Mouse (Mus musculus) heart, adult 2 months (tissue): ENCODE data around the gene Col4a1.

Experiments
- CTCF ChIP-seq: fragments of 200-600 bp; IDR thresholded peaks from 2 replicates; pipeline ENCODE4 v1.8.1; 2022; ENCODE audit warnings: antibody characterized with exemption, mild to moderate bottlenecking, moderate library complexity
- POLR2A ChIP-seq: fragments of 200-500 bp; IDR thresholded peaks from 2 replicates; pipeline ENCODE4 v1.6.1; 2011; ENCODE audit warnings: mild to moderate bottlenecking, low read depth, low read length, control low read depth; ENCODE audit not compliant: insufficient read depth

DNA sequence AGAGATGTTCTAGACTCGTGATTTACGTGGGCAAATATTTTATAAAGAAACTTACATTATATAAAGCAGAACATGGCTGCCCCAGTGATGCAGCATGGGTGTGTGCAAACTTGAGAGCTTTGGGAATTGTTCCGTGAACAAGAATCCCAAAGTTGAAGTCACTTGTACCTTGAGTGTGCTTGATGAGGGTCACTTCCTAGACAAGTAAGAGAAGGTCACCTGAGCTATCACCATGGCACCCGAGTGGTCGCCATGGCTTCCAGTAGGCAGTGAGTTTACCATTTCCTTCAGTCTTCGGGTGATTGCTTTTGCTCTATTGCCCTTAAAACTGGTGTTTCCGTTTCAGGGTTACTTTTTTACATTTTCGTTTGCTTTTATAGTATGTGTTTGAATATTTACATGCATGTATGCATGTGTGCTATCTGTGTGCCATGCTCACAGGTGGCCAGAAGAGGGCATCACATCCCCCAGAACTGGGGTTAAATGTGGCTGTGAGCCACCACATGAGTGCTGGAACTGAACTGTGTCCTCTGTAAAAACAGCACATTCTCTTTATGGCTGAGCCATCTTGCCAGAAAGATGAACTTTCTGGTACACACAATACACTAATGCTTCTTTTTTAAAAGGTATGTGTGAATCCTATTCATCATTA, 42.3 kb upstream of the Col4a1 start:
- peak; percentile 65 for TF ChIP-seq CTCF
- no peak for TF ChIP-seq POLR2A
